Mouse (Mus musculus): ENCODE data around the gene Ifit3b. TPM values are rescaled to one million over a fixed set of nuclear protein-coding genes. Genes with fewer than 3 reads are reported as not detected.
"Not testable (repeated sequence)": the region's sequence is repeated elsewhere in the genome, so short reads cannot be mapped to it uniquely, and the experiment has no call there.

Ifit3b gene
- polyA plus RNA-seq, 1 experiment from 2014 or later = 0.21 TPM

DNA sequence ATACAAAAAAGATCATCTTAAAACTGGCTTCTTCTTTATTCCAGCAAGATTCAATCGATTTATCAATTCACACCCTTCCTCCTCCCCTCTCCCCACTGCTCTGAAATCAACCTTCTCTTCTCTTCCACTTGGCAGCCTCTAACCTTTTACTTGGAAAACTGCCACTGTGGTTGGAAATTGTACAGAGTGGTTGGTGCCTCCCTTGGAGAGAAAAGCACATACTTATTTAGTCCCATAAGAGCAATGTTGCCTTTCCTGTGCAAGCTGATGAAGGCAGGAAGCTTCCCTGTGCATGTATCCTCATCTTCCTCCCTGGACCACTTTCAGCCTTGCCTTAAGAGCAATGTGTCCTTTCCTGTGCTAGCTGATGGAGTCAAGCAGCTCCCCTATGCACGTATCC is 9.4 kb upstream of the Ifit3b start:
- Histone ChIP-seq H3K9me3 (ENCODE audit: control insufficient read depth, low read length) (no peaks in the 10 kb centered on the region), H3K4me2 (ENCODE audit: low read depth, low read length, severe bottlenecking) (no peak overlapping the region), H3K4me1 (replicated peaks; ENCODE audit: control insufficient read depth, insufficient read depth, low read length) (no peaks in the 10 kb centered on the region), H3K9ac (ENCODE audit: low read length) (no peak overlapping the region), H3K27ac (ENCODE audit: low read depth, low read length) (no peak overlapping the region), H3K4me3 (ENCODE audit: low read depth, low read length) (no peak overlapping the region), H3K36me3 (ENCODE audit: control insufficient read depth, insufficient read depth, low read length) (no peaks in the 10 kb centered on the region), H3K27me3 (ENCODE audit: control insufficient read depth, insufficient read depth, low read length) (no peaks in the 10 kb centered on the region)
- 87% methylated on average over 2 of the region's 2 CpGs for WGBS
- ATAC-seq (replicated peaks; ENCODE audit: low FRiP score) = no peak
- DNase-seq (ENCODE audit: low spot score) = no peak

DNA sequence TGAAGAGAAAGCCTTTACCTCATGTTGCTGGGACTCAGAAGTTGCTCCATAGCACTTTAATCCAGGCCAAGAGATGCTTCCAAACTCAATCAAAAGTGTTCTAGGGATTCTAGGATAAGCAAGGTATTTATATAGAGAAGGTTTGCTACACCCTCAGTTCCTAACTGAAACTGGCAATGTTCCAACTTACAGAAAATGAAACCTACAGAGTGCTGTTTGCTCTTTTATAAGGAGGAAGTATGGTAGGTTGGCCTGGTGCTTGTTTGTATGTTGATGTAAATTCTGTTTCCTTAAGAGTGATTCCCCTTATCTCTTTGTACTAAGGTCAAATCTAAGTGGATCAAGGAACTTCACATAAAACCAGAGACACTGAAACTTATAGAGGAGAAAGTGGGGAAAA is 8.5 kb upstream of the Ifit3b start:
- not testable (repeated sequence) for H3K27ac ChIP-seq (ENCODE audit: low read depth, low read length); DNase-seq (ENCODE audit: low spot score); H3K27me3 ChIP-seq (ENCODE audit: control insufficient read depth, insufficient read depth, low read length); H3K4me3 ChIP-seq (ENCODE audit: low read depth, low read length); H3K9ac ChIP-seq (ENCODE audit: low read length); H3K4me2 ChIP-seq (ENCODE audit: low read depth, low read length, severe bottlenecking); ATAC-seq (replicated peaks; ENCODE audit: low FRiP score); H3K4me1 ChIP-seq (replicated peaks; ENCODE audit: control insufficient read depth, insufficient read depth, low read length); H3K9me3 ChIP-seq (ENCODE audit: control insufficient read depth, low read length); H3K36me3 ChIP-seq (ENCODE audit: control insufficient read depth, insufficient read depth, low read length)

DNA sequence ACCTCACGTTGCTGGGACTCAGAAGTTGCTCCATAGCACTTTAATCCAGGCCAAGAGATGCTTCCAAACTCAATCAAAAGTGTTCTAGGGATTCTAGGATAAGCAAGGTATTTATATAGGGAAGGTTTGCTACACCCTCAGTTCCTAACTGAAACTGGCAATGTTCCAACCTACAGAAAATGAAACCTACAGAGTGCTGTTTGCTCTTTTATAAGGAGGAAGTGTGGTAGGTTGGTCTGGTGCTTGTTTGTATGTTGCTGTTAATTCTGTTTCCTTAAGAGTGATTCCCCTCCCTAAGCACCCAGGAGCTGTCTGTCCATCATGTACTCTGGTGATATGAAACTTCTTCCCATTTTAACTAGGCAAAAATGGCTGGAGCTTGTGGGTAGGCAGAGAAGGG is 5.9 kb upstream of the Ifit3b start, which contains the start of gene Ifit1bl1:
Gene Ifit1bl1 (minus strand): TSS at position 69 of the 400 bp plus-strand sequence.
- not testable (repeated sequence) for H3K4me3 ChIP-seq (ENCODE audit: low read depth, low read length); H3K4me2 ChIP-seq (ENCODE audit: low read depth, low read length, severe bottlenecking); H3K9ac ChIP-seq (ENCODE audit: low read length); ATAC-seq (replicated peaks; ENCODE audit: low FRiP score); H3K27ac ChIP-seq (ENCODE audit: low read depth, low read length); H3K4me1 ChIP-seq (replicated peaks; ENCODE audit: control insufficient read depth, insufficient read depth, low read length); DNase-seq (ENCODE audit: low spot score); H3K9me3 ChIP-seq (ENCODE audit: control insufficient read depth, low read length); H3K27me3 ChIP-seq (ENCODE audit: control insufficient read depth, insufficient read depth, low read length); H3K36me3 ChIP-seq (ENCODE audit: control insufficient read depth, insufficient read depth, low read length)
- 52% methylated on average over 1 of the region's 1 CpGs for WGBS

DNA sequence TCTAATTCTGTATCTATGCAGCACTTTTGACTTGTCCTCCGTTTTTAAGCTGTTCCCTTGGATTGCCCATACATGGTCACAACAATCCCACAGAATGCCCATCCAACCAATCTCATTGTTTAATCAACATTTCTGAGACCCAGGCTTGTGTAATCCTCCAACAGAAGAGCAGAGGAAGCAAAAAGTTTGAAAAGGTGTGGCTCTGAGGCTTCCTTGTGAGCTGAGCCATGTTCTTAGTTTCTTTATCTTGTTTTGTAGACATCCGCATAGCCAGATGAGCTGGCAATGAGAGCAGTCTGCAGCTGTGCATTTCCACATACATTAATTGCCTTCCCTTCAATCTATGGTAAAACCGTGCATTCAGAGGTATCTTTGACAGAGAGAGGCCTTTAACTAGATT is 2.3 kb upstream of the Ifit3b start:
- 90% methylated on average over 3 of the region's 3 CpGs for WGBS
- H3K4me2 ChIP-seq (ENCODE audit: low read depth, low read length, severe bottlenecking) = no peak overlapping the region
- no peak overlapping the region for H3K27ac ChIP-seq (ENCODE audit: low read depth, low read length)
- ATAC-seq (replicated peaks; ENCODE audit: low FRiP score) = no peak
- no peaks in the 10 kb centered on the region for H3K4me1 ChIP-seq (replicated peaks; ENCODE audit: control insufficient read depth, insufficient read depth, low read length)
- H3K9me3 ChIP-seq (ENCODE audit: control insufficient read depth, low read length) = no peaks in the 10 kb centered on the region
- no peaks in the 10 kb centered on the region for H3K27me3 ChIP-seq (ENCODE audit: control insufficient read depth, insufficient read depth, low read length)
- no peak for DNase-seq (ENCODE audit: low spot score)
- no peak overlapping the region for H3K9ac ChIP-seq (ENCODE audit: low read length)
- no peaks in the 10 kb centered on the region for H3K36me3 ChIP-seq (ENCODE audit: control insufficient read depth, insufficient read depth, low read length)
- H3K4me3 ChIP-seq (ENCODE audit: low read depth, low read length) = no peak overlapping the region

DNA sequence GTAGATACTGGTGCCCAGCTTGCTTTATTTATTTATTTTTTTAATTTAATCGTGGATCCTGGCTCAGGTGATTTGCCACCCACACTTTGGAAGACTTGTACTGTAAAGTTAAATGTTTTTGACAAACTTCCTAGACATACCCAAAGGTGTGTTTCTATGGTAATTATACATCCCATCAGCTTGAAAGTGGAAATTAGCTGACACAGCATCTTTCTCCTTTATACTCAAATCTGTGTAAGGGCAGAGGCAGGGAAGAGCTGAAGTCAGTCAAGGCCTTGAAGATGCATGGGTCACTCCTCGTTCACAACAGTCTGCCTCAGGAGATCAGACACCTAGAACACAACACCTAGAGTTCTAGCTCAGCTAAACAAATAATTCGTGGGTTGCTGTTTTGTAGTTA is 2.3 kb downstream of the Ifit3b start:
- not testable (repeated sequence) for H3K9me3 ChIP-seq (ENCODE audit: control insufficient read depth, low read length); H3K4me2 ChIP-seq (ENCODE audit: low read depth, low read length, severe bottlenecking); H3K4me1 ChIP-seq (replicated peaks; ENCODE audit: control insufficient read depth, insufficient read depth, low read length); H3K27me3 ChIP-seq (ENCODE audit: control insufficient read depth, insufficient read depth, low read length); H3K27ac ChIP-seq (ENCODE audit: low read depth, low read length); DNase-seq (ENCODE audit: low spot score); H3K36me3 ChIP-seq (ENCODE audit: control insufficient read depth, insufficient read depth, low read length); H3K9ac ChIP-seq (ENCODE audit: low read length); ATAC-seq (replicated peaks; ENCODE audit: low FRiP score); H3K4me3 ChIP-seq (ENCODE audit: low read depth, low read length)
- WGBS = 83% methylated on average over 3 of the region's 3 CpGs

DNA sequence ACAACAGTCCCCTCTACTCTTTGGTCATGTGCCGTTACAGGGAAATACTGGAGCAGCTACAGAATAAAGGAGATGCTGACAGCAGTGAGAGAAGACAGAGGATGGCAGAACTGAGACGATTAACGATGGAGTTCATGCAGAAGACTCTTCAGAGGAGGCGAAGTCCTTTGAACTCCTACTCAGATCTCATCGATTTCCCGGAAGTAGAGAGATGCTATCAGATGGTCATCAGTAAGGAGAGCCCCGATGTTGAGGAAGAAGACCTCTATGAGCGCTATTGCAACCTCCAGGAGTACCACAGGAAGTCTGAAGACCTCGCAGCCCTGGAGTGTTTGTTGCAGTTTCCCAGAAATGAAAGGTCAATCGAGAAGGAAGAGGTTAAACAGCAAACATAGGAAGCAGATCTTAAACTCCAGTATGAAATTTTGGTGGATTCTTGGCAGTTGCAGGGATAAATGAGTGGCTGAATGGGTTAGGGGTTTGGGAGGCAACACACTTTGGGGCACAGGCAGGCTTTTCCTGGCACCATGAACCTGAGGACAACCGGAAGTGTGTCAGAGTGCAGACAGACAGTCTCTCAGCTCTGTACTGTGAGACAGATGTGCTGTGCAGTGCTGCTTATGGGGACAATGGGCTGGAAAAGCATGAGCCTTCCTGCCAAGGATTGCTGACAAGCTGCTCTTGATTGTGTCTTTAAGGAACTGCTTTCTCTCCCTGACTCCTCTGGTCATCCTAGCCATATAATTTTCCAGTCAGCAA is 4.7 kb downstream of the Ifit3b start:
- H3K9me3 ChIP-seq (ENCODE audit: control insufficient read depth, low read length); DNase-seq (ENCODE audit: low spot score); H3K27ac ChIP-seq (ENCODE audit: low read depth, low read length); H3K4me2 ChIP-seq (ENCODE audit: low read depth, low read length, severe bottlenecking); H3K36me3 ChIP-seq (ENCODE audit: control insufficient read depth, insufficient read depth, low read length); H3K27me3 ChIP-seq (ENCODE audit: control insufficient read depth, insufficient read depth, low read length); H3K4me3 ChIP-seq (ENCODE audit: low read depth, low read length); ATAC-seq (replicated peaks; ENCODE audit: low FRiP score); H3K4me1 ChIP-seq (replicated peaks; ENCODE audit: control insufficient read depth, insufficient read depth, low read length); H3K9ac ChIP-seq (ENCODE audit: low read length): not testable (repeated sequence)
- WGBS = 89% methylated on average over 5 of the region's 11 CpGs

DNA sequence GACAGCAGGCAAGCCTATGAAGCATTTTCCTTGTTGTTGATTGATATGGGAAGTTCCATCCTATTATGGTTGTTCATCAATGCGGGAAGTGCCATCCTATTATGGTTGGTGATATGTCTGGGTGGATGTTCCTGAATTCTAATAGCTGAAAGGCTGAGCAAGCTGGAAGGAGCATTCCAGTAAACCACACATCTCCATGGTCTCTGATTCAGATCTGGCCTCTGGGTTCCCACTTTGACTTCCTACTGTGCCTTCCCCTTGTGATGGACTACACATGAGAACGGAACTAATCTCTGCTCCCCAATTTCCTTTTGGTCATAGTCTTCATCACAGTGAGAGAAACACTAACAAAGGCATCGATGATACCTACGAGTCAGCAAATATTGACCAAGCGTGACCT is 13.1 kb downstream of the Ifit3b start:
- Histone ChIP-seq H3K4me1 (replicated peaks; ENCODE audit: control insufficient read depth, insufficient read depth, low read length) (no peaks in the 10 kb centered on the region), H3K4me2 (ENCODE audit: low read depth, low read length, severe bottlenecking) (no peak overlapping the region), H3K27me3 (ENCODE audit: control insufficient read depth, insufficient read depth, low read length) (no peaks in the 10 kb centered on the region), H3K9me3 (ENCODE audit: control insufficient read depth, low read length) (no peaks in the 10 kb centered on the region), H3K36me3 (ENCODE audit: control insufficient read depth, insufficient read depth, low read length) (no peaks in the 10 kb centered on the region), H3K9ac (ENCODE audit: low read length) (no peak overlapping the region), H3K27ac (ENCODE audit: low read depth, low read length) (no peak overlapping the region), H3K4me3 (ENCODE audit: low read depth, low read length) (no peak overlapping the region)
- WGBS = 92% methylated on average over 5 of the region's 5 CpGs
- DNase-seq (ENCODE audit: low spot score) (no peak), ATAC-seq (replicated peaks; ENCODE audit: low FRiP score) (no peak)

DNA sequence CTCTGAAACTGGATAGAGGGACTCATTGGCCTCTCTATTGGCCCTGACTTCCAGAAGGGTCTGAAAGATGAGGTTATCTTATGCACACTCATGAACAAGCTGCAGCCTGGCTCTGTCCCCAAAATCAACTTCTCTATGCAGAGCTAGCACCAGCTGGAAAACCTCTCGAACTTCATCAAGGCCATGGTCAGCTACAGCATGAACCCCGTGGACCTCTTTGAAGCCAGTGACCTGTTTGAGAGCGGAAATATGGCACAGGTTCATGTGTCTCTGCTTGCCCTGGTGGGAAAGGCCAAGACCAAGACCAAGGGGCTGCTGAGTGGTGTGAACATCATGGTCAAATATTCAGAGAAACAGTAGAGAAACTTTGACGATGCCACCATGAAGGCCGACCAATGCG is 16.0 kb downstream of the Ifit3b start:
- H3K27me3 ChIP-seq (ENCODE audit: control insufficient read depth, insufficient read depth, low read length) = no peaks in the 10 kb centered on the region
- no peak overlapping the region for H3K9ac ChIP-seq (ENCODE audit: low read length)
- ATAC-seq (replicated peaks; ENCODE audit: low FRiP score) (no peak), DNase-seq (ENCODE audit: low spot score) (no peak)
- 94% methylated on average over 6 of the region's 6 CpGs for WGBS
- H3K4me3 ChIP-seq (ENCODE audit: low read depth, low read length) = no peak overlapping the region
- H3K4me2 ChIP-seq (ENCODE audit: low read depth, low read length, severe bottlenecking) = no peak overlapping the region
- H3K9me3 ChIP-seq (ENCODE audit: control insufficient read depth, low read length) = no peaks in the 10 kb centered on the region
- no peaks in the 10 kb centered on the region for H3K36me3 ChIP-seq (ENCODE audit: control insufficient read depth, insufficient read depth, low read length)
- H3K27ac ChIP-seq (ENCODE audit: low read depth, low read length) = no peak overlapping the region
- no peaks in the 10 kb centered on the region for H3K4me1 ChIP-seq (replicated peaks; ENCODE audit: control insufficient read depth, insufficient read depth, low read length)

DNA sequence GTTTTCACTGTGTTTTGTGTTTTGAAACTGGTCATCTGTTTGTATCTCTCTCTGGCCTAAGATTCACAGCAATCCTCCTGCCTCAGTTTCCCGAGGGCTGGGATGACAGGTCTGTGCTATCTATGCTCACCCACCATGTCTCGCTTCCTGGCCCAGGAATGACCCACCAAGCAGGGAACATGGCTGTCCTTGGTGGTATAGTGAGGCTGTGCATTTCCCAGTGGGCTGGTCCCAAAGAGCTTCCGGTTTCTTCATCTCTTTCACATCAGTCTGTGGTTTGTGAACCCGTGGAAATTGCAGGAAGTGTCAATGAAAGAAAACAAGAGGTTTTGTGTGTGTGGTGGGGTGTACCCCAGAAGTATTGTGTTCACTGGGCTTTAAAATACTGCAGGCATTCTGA is 16.9 kb downstream of the Ifit3b start:
- DNase-seq (ENCODE audit: low spot score) (no peak), ATAC-seq (replicated peaks; ENCODE audit: low FRiP score) (no peak)
- Histone ChIP-seq H3K9me3 (ENCODE audit: control insufficient read depth, low read length) (no peaks in the 10 kb centered on the region), H3K4me3 (ENCODE audit: low read depth, low read length) (no peak overlapping the region), H3K4me1 (replicated peaks; ENCODE audit: control insufficient read depth, insufficient read depth, low read length) (no peaks in the 10 kb centered on the region), H3K4me2 (ENCODE audit: low read depth, low read length, severe bottlenecking) (no peak overlapping the region), H3K9ac (ENCODE audit: low read length) (no peak overlapping the region), H3K27me3 (ENCODE audit: control insufficient read depth, insufficient read depth, low read length) (no peaks in the 10 kb centered on the region), H3K27ac (ENCODE audit: low read depth, low read length) (no peak overlapping the region), H3K36me3 (ENCODE audit: control insufficient read depth, insufficient read depth, low read length) (no peaks in the 10 kb centered on the region)
- WGBS = 81% methylated on average over 4 of the region's 4 CpGs
